Mouse (Mus musculus) megakaryocyte-erythroid progenitor cell, adult 5 weeks (primary cell): ENCODE data around the gene Pln. TPM values are rescaled to one million over a fixed set of nuclear protein-coding genes. Genes with fewer than 3 reads are reported as not detected.

Experiments used
- polyA plus RNA-seq: library from polyadenylated mRNA; stranded (reverse); fragments of >175 nt; gene quantifications from 2 replicates; pipeline ENCODE4 v1.2.3, GENCODE M21; 2012

Gene Pln
- not detected in 2 replicates for polyA plus RNA-seq

DNA sequence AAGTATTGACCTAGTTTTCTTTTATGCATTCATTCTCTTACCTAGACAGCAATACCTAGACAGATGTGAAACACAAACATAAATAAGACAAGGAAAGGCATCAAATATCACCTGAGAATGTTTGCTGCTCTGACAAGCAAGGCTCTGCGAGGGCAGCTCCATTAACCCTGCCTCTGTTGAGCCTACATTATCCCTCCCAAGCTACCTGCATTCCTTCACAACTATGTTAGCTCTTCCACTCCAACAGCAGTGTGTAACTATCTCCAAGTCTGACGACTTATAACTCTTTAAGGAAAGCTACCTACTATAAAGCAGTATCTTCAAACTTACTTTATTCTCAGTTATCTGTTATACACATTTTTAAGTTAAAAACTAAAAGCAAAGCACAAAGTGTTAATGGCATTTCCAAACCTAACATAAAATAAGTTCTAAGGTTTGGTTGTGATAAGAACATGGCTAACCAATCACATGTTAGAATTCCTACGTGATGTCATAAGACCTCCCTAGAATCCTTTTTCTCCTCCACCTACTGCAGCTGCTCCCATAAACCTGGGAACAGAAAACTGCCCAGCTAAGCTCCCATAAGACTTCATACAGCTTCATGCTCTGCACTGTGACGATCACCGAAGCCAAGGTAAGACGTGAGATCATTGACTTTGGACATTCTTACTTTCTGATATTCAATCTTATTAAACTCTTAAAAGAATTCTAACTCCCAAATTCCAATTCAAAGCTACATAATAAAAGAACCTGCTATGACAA, at the start of gene Pln:
Gene Pln, plus strand, starts transcription at position 506 of the 762 bp plus-strand sequence.

DNA sequence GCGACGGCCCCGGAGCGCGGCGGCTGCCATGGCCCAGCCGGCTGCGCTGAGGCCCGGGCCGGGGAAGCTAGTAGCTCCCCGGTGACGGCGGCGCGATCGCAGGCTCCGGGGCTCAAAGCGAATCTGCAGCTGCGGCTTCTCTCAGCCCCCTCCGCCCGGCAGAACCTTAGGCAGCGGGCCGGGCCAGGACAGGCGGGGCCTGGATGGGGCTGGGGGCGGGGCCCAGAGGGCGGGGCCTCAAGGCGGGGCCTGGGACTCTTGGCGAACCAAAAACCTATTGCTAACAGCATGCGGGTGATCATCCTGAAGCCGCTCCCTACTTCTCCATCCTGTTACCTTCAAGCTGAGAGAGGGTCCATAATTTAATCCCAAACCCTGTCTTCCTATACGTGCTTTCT, 42.2 kb downstream of the Pln start, which contains the start of gene Cep85l:
Gene Cep85l, minus strand, starts transcription at position 239 of the 398 bp plus-strand sequence.

Other genes starting within 250 kb of the Pln start
- gene Cep85l, start 42.3 kb downstream of the Pln start, polyA plus RNA-seq = 4.7 and 5.0 TPM in 2 replicates